Mouse (Mus musculus) megakaryocyte, embryonic 14.5 days (primary cell): Measurements from ENCODE around the gene Cfi.

ENCODE experiments used
- FLI1 ChIP-seq: IDR thresholded peaks from 2 replicates; pipeline ENCODE4 v1.6.1; 2012; ENCODE audit warnings: low read length, inconsistent platforms, mixed read lengths
- GATA1 ChIP-seq: IDR thresholded peaks from 3 replicates; pipeline ENCODE4 v1.6.1; 2012; ENCODE audit warnings: mixed read lengths, low read length, inconsistent platforms, borderline replicate concordance

DNA sequence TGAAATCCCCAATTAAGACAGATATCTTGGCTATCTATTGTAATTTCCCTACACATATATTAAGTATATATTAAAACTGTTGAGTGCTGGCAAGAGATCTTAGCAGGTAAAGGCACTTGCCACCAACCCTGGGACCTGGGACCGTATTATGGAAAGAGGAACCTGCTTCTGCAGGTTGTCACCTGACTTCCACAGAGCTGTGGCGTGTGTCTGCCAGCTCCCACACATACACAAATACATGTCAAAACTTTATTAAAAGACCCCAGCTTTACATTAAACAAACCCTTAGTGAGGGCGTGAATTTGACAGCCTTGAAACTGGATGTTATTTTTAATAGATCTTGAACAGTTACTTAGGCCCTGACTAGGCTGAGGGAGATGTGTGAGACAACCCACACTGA is 67.7 kb downstream of the Cfi start:
- TF ChIP-seq FLI1 (no peak), GATA1 (no peak)
